Mouse (Mus musculus) bone marrow, adult 2 months (tissue): ENCODE data around the gene Myo9b. TPM values are rescaled to one million over a fixed set of nuclear protein-coding genes. Genes with fewer than 3 reads are reported as not detected.

Source experiments
- H3K27ac ChIP-seq: fragments of 200-500 bp; 2 replicates; pipeline ENCODE4 v1.5.1; 2012; ENCODE audit warnings: low read depth, mild to moderate bottlenecking, control low read depth, inconsistent platforms, low read length; ENCODE audit not compliant: control insufficient read depth, poor library complexity, insufficient read depth
- H3K4me1 ChIP-seq: fragments of 200-500 bp; 2 replicates; pipeline ENCODE4 v1.6.1; 2011; ENCODE audit warnings: low read length; ENCODE audit not compliant: control insufficient read depth, insufficient read depth
- H3K4me3 ChIP-seq: fragments of 200-500 bp; replicated peaks from 2 replicates; pipeline ENCODE3; 2011; ENCODE audit warnings: mild to moderate bottlenecking, low read depth, low read length, control low read depth; ENCODE audit not compliant: control insufficient read depth
- CTCF ChIP-seq: fragments of 200-500 bp; IDR thresholded peaks from 2 replicates; pipeline ENCODE4 v1.5.1; 2011; ENCODE audit warnings: low read length, control low read depth; ENCODE audit not compliant: control insufficient read depth, insufficient read depth
- POLR2A ChIP-seq: fragments of 200-500 bp; IDR thresholded peaks from 2 replicates; pipeline ENCODE4 v1.6.1; 2011; ENCODE audit warnings: low read depth, mild to moderate bottlenecking, control low read depth, low read length, borderline replicate concordance; ENCODE audit not compliant: control insufficient read depth
- WGBS: fragments of 180-500 bp; shearing (Covaris S2); methylation state at CpG from one replicate; pipeline ENCODE4 v1.1.7; 2018; 5-methylcytosine and 5-hydroxymethylcytosine counted together
- polyA plus RNA-seq: library from polyadenylated mRNA; stranded (reverse); fragments of >200 nt; gene quantifications from 2 replicates; pipeline ENCODE4 v1.2.4, GENCODE M21; 2011; ENCODE audit warnings: low replicate concordance; ENCODE audit not compliant: missing spikeins, insufficient read depth, insufficient read length

The Myo9b gene
- polyA plus RNA-seq, 1 experiment = 64.6 TPM

- peak overlapping the region; percentile 67 for H3K4me3 ChIP-seq
- no peak for TF ChIP-seq CTCF
- TF ChIP-seq POLR2A = no peak
- peak overlapping the region; percentile 65 for H3K27ac ChIP-seq
- 7% methylated on average over 75 of the region's 80 CpGs for WGBS
- no peaks in the 10 kb centered on the region; the same call in 1 of the 2 replicates for H3K4me1 ChIP-seq
Measured at GRCm38 (mm10) chr8:71381971-71382961, 109.8 kb downstream of the Myo9b start.

- Histone ChIP-seq H3K4me3 (no peak overlapping the region), H3K27ac (no peak overlapping the region; the same call in 1 of the 2 replicates), H3K4me1 (no peaks in the 10 kb centered on the region; the same call in none of the 2 replicates)
- no peak for TF ChIP-seq POLR2A
- no peak for TF ChIP-seq CTCF
- WGBS = 81% methylated on average over 12 of the region's 12 CpGs
Measured at GRCm38 (mm10) chr8:71383396-71383795, 110.9 kb downstream of the Myo9b start.

GRCm38 (mm10) chr8:71383860-71384259, 111.3 kb downstream of the Myo9b start:
- 72% methylated on average over 3 of the region's 3 CpGs for WGBS
- Histone ChIP-seq H3K4me3 (no peak overlapping the region), H3K27ac (no peak overlapping the region; the same call in 1 of the 2 replicates), H3K4me1 (no peaks in the 10 kb centered on the region; the same call in none of the 2 replicates)
- TF ChIP-seq CTCF = no peak
- no peak for TF ChIP-seq POLR2A

- Histone ChIP-seq H3K4me3 (no peak overlapping the region), H3K4me1 (no peaks in the 10 kb centered on the region; the same call in 1 of the 2 replicates), H3K27ac (no peak overlapping the region)
- WGBS = 83% methylated on average over 12 of the region's 12 CpGs
- no peak for TF ChIP-seq POLR2A
- peak; percentile 14; the same call in 1 of the 2 replicates for TF ChIP-seq CTCF
Measured at GRCm38 (mm10) chr8:71385212-71385835, 112.8 kb downstream of the Myo9b start.

- WGBS = 16% methylated on average over 1 of the region's 1 CpGs
- no peak for TF ChIP-seq CTCF
- TF ChIP-seq POLR2A = no peak
- H3K27ac ChIP-seq = no peak overlapping the region
Measured at GRCm38 (mm10) chr8:71388267-71388666, 115.8 kb downstream of the Myo9b start.

GRCm38 (mm10) chr8:71391696-71392095, 119.2 kb downstream of the Myo9b start:
- no peak for TF ChIP-seq CTCF
- TF ChIP-seq POLR2A = no peak
- 81% methylated on average over 2 of the region's 2 CpGs for WGBS

More at GRCm38 (mm10) chr8:71388267-71388666, 115.8 kb downstream of the Myo9b start:
- no peak overlapping the region for H3K4me3 ChIP-seq
- no peaks in the 10 kb centered on the region; the same call in 1 of the 2 replicates for H3K4me1 ChIP-seq

GRCm38 (mm10) chr8:71392391-71392790, 119.9 kb downstream of the Myo9b start:
- TF ChIP-seq POLR2A (no peak), CTCF (no peak)
- H3K27ac ChIP-seq = no peak overlapping the region
- H3K4me3 ChIP-seq = no peak overlapping the region
- peaks cover 3% of the 10 kb centered on the region; the same call in 1 of the 2 replicates for H3K4me1 ChIP-seq
- WGBS = 74% methylated on average over 5 of the region's 5 CpGs

More at GRCm38 (mm10) chr8:71391696-71392095, 119.2 kb downstream of the Myo9b start:
- Histone ChIP-seq H3K27ac (no peak overlapping the region), H3K4me3 (no peak overlapping the region), H3K4me1 (peaks cover 3% of the 10 kb centered on the region; the same call in 1 of the 2 replicates)

GRCm38 (mm10) chr8:71392871-71393270, 120.4 kb downstream of the Myo9b start:
- TF ChIP-seq POLR2A = no peak
- no peak for TF ChIP-seq CTCF
- H3K4me1 ChIP-seq = peaks cover 3% of the 10 kb centered on the region; the same call in 1 of the 2 replicates
- WGBS = 40% methylated on average over 3 of the region's 3 CpGs
- no peak overlapping the region for H3K4me3 ChIP-seq
- H3K27ac ChIP-seq = no peak overlapping the region
